Mouse (Mus musculus) myocyte (in vitro differentiated cells): ENCODE measurements at regions not wholly inside any gene's neighbourhood (a gene's known extent, or its start where the extent isn't known, plus 50 kb on each side); places are given as distances from the start of the nearest gene placed in this dataset.

Source experiments
- H3K27me3 ChIP-seq: one replicate; pipeline ENCODE4 v1.6.1; 2011; ENCODE audit not compliant: control insufficient read depth, insufficient read depth, insufficient read length
- H3K36me3 ChIP-seq: one replicate; pipeline ENCODE4 v1.6.1; 2011; ENCODE audit not compliant: control insufficient read depth, insufficient read depth
- H3K4me2 ChIP-seq: one replicate; pipeline ENCODE4 v1.6.1; 2011; ENCODE audit warnings: low read depth, control low read depth
- H3K4me3 ChIP-seq: one replicate; pipeline ENCODE4 v1.5.1; 2011; ENCODE audit warnings: mild to moderate bottlenecking, control low read depth, moderate library complexity
- H3K79me2 ChIP-seq: one replicate; pipeline ENCODE4 v1.6.1; 2011; ENCODE audit not compliant: control insufficient read depth, insufficient read depth
- H3ac ChIP-seq: one replicate; pipeline ENCODE4 v1.6.1; 2011; ENCODE audit not compliant: control insufficient read depth, insufficient read length
- CEBPB ChIP-seq: IDR thresholded peaks from 2 replicates; pipeline ENCODE4 v1.6.1; 2011; ENCODE audit warnings: mild to moderate bottlenecking, moderate library complexity; ENCODE audit not compliant: poor library complexity, insufficient read depth, severe bottlenecking
- E2F4 ChIP-seq: IDR thresholded peaks from one replicate; pipeline ENCODE4 v1.6.1; 2011; ENCODE audit warnings: mild to moderate bottlenecking, control low read depth, moderate library complexity; ENCODE audit not compliant: insufficient read depth
- MAX ChIP-seq: IDR thresholded peaks from one replicate; pipeline ENCODE4 v1.6.1; 2011; ENCODE audit warnings: low read depth, mild to moderate bottlenecking, control low read depth
- MYOD1 ChIP-seq, 3 experiments: IDR thresholded peaks; one replicate each; pipeline ENCODE4 v1.6.1; 2011; ENCODE audit warnings: control low read depth in 2 of 3, low read depth in 2 of 3, mild to moderate bottlenecking in 2 of 3, moderate library complexity in 1 of 3; ENCODE audit not compliant: insufficient read length in 2 of 3, control insufficient read depth in 1 of 3
- MYOG ChIP-seq, 3 experiments: IDR thresholded peaks; one replicate each; pipeline ENCODE4 v1.6.1; 2011; ENCODE audit warnings: control low read depth in 2 of 3, low read depth in 2 of 3, mild to moderate bottlenecking in 2 of 3; ENCODE audit not compliant: insufficient read length in 2 of 3, control insufficient read depth in 1 of 3, insufficient read depth in 1 of 3
- POLR2A ChIP-seq: IDR thresholded peaks from one replicate; pipeline ENCODE4 v1.6.1; 2011; ENCODE audit warnings: low read depth, mild to moderate bottlenecking, control low read depth, moderate library complexity; ENCODE audit not compliant: insufficient read length
- POLR2AphosphoS2 ChIP-seq: IDR thresholded peaks from one replicate; pipeline ENCODE4 v1.6.1; 2011; ENCODE audit warnings: low read depth, control low read depth; ENCODE audit not compliant: insufficient read length
- REST ChIP-seq: IDR thresholded peaks from one replicate; pipeline ENCODE4 v1.6.1; 2011; ENCODE audit warnings: mild to moderate bottlenecking, control low read depth, moderate library complexity; ENCODE audit not compliant: insufficient read depth, insufficient read length
- SRF ChIP-seq: IDR thresholded peaks from one replicate; pipeline ENCODE4 v1.6.1; 2011; ENCODE audit warnings: low read depth; ENCODE audit not compliant: control insufficient read depth, insufficient read length
- TCF12 ChIP-seq: IDR thresholded peaks from one replicate; pipeline ENCODE4 v1.6.1; 2011; ENCODE audit warnings: mild to moderate bottlenecking, control low read depth; ENCODE audit not compliant: poor library complexity, insufficient read depth, severe bottlenecking
- TCF3 ChIP-seq: IDR thresholded peaks from one replicate; pipeline ENCODE4 v1.6.1; 2011; ENCODE audit warnings: low read depth, control low read depth; ENCODE audit not compliant: insufficient read length
- USF1 ChIP-seq: IDR thresholded peaks from one replicate; pipeline ENCODE4 v1.6.1; 2011; ENCODE audit warnings: low read depth, mild to moderate bottlenecking, control low read depth, moderate library complexity

DNA sequence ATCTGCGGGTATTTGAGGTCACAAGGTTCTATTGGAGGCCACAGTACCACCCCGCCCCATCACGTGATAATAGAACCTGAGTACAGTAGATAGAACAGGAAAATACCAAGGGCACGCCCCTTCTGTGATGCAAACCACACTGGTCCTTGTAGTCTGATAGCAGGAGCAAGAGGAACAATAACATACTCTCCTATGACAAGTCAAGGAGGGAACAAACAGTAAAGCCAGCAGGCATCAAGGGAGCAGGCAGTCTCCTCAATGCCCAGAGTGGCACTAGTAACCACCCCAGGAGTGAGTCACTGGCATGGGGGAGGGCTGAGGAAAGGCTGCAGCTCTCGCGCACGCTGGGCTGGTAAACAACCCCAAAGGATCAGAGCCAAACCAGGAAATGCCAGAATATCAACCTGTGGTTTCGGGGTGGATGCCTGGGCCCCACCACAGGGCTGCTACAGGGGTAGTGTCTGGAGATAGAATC lies 150.5 kb upstream of the Tmc1 start:
- TF ChIP-seq POLR2A, result peak; percentile 58
- TF ChIP-seq REST, result no peak
- no peak for TF ChIP-seq TCF3
- TF ChIP-seq MYOD1 (IDR thresholded peaks at IDR 0.05; ENCODE audit: control insufficient read depth in 1 of 3, insufficient read length in 2 of 3, low read depth in 2 of 3), result peak in 2 of 3 experiments; percentile 35 to 77
- no peak for TF ChIP-seq TCF12
- TF ChIP-seq MYOG (IDR thresholded peaks at IDR 0.05; ENCODE audit: control insufficient read depth in 1 of 3, insufficient read depth in 1 of 3, insufficient read length in 2 of 3, low read depth in 2 of 3), result peak in 2 of 3 experiments; percentile 22 to 82
- 0 out of 2 replicates have a peak, but pooled peaks have one; percentile 1 for TF ChIP-seq CEBPB
- TF ChIP-seq USF1, result peak; percentile 97
- peak; percentile 71 for TF ChIP-seq MAX
- no peak overlapping the region for H3ac ChIP-seq
- H3K27me3 ChIP-seq, result no peaks in the 10 kb centered on the region
- peak overlapping the region; percentile 98 for H3K4me2 ChIP-seq
- no peaks in the 10 kb centered on the region for H3K36me3 ChIP-seq
- peak overlapping the region; percentile 16 for H3K4me3 ChIP-seq
- H3K79me2 ChIP-seq, result no peaks in the 10 kb centered on the region

DNA sequence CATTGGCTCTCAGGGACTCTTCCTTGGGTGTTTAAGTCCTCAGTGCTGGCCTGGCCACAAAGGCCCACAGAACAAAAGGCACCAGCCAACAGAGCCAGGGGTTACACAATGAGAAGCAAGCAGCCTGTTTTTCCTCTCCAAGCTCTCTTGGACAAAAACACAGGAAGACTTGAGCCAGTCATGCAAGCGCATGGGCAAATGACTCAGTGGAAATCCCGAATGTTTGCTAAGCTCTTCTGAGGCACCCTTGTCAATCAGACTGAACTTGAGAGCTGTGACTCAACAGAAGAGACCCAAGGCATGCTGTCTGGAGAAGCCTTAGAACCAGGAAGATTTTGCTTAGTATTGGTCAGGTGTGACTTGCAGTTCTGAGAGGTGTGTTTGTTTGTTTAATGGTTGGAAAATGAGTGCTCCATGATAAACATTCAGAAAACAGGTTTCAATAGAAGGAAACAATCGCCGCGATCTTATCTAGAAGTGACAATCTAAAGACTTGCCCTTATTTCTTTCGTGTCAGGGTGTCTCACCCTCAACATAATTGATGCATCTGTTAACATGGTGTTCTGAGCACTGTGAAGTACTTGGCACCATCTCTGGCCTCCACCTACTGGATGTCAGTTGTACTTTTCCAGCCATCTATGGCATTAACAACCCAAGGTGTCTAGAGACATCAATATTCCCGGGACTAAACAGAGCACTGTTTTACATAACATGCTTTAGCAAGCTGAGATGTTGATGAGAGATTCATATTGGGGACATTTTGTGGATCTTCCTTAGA lies 124.0 kb upstream of the Tmc1 start:
- no peaks in the 10 kb centered on the region for H3K27me3 ChIP-seq
- H3K4me3 ChIP-seq, result no peak overlapping the region
- no peak overlapping the region for H3K4me2 ChIP-seq
- H3K79me2 ChIP-seq, result no peaks in the 10 kb centered on the region
- no peak overlapping the region for H3ac ChIP-seq
- TF ChIP-seq CEBPB (no peak), MYOG (IDR thresholded peaks at IDR 0.05; ENCODE audit: control insufficient read depth in 1 of 3, insufficient read depth in 1 of 3, insufficient read length in 2 of 3, low read depth in 2 of 3) (no peak), SRF (no peak), E2F4 (no peak), USF1 (no peak), REST (no peak), TCF3 (no peak), MYOD1 (IDR thresholded peaks at IDR 0.05; ENCODE audit: control insufficient read depth in 1 of 3, insufficient read length in 2 of 3, low read depth in 2 of 3) (no peak), MAX (no peak), POLR2A (no peak), POLR2AphosphoS2 (no peak), TCF12 (no peak)
- no peaks in the 10 kb centered on the region for H3K36me3 ChIP-seq

DNA sequence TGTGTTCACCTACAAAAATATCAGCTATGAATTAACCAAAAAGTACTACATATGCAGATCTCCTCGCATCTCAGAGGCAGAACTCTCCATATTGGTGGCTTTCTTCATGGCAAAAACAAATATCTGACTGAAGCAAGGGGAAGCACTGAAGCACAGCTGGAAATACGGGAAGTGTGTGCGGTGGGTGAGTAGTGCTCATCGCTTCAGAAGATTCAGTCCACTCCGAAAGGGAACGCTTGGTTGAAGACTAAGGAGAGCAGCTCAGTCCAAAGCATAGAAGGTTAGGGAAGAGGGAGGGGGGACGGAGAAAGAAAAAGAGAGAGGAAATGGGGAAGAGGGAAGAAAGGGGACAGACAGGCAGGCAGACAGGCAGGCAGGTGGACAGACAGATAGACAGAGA lies 114.4 kb upstream of the Tmc1 start:
- TF ChIP-seq TCF12 (no peak), POLR2A (no peak)
- H3K4me2 ChIP-seq, result no peak overlapping the region
- no peaks in the 10 kb centered on the region for H3K27me3 ChIP-seq
- no peak overlapping the region for H3ac ChIP-seq
- H3K36me3 ChIP-seq, result no peaks in the 10 kb centered on the region
- H3K4me3 ChIP-seq, result no peak overlapping the region
- H3K79me2 ChIP-seq, result no peaks in the 10 kb centered on the region

DNA sequence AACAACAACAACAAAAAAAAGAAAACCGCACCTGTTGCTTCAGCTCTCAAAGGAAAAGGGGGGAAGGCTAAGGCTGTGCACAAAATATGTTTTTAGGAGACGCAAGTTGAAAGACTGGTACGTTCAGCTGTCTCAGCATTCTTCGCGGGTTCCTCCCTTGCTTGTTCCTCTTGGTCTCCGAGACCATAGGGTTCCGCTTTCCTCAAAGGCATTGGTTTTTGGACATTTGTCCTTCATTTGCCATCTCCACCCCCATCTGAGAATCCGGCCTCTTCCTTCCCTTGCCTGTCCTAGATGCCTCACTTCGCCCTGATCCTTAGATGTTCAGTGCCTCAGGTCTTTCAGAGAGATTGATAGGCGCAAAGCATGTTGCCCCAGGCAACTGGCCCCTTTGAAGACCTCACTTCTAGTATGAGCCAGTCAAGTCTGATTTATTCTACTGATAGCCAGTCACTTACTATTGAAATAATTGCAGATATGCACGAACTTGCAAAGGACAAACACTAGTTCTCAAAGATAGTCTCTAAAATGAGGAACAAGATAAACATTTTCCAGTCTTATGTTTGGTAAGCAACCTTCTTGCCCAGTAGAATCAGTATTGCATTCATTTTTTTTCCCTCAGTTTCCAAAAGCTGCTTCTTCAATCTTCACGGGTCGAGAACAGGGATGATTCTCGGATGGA lies 112.6 kb upstream of the Tmc1 start:
- Histone ChIP-seq H3K27me3 (no peaks in the 10 kb centered on the region), H3K36me3 (no peaks in the 10 kb centered on the region), H3K4me2 (no peak overlapping the region), H3ac (no peak overlapping the region), H3K79me2 (no peaks in the 10 kb centered on the region), H3K4me3 (no peak overlapping the region)
- TF ChIP-seq CEBPB (no peak), MYOG (IDR thresholded peaks at IDR 0.05; ENCODE audit: control insufficient read depth in 1 of 3, insufficient read depth in 1 of 3, insufficient read length in 2 of 3, low read depth in 2 of 3) (no peak), SRF (no peak), MAX (no peak), POLR2A (no peak), TCF3 (no peak), TCF12 (no peak), MYOD1 (IDR thresholded peaks at IDR 0.05; ENCODE audit: control insufficient read depth in 1 of 3, insufficient read length in 2 of 3, low read depth in 2 of 3) (no peak), USF1 (no peak), POLR2AphosphoS2 (no peak), REST (no peak), E2F4 (no peak)

DNA sequence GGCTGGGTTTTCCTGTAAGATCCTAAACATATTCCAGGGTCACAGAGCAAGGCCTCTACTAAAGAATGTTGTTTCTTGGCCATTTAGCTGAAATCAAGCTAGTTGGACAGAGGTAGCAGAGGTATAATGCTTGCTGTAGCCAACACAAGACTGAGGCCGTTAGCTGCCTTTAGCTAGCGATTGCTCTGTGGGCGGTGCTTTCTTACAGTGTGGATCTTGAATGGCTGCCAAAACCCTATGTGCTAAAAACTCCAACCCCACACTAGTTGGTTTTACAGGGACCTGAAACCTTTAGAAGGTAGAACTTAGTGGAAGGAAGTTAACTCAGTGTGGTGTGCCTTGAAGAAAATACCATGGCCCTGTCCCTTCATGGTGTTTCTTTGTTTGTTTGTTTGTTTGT lies 110.9 kb upstream of the Tmc1 start:
- no peaks in the 10 kb centered on the region for H3K27me3 ChIP-seq
- no peaks in the 10 kb centered on the region for H3K79me2 ChIP-seq
- TF ChIP-seq POLR2A (no peak), TCF12 (no peak), E2F4 (no peak), USF1 (no peak), POLR2AphosphoS2 (no peak), TCF3 (no peak), MAX (no peak), MYOD1 (IDR thresholded peaks at IDR 0.05; ENCODE audit: control insufficient read depth in 1 of 3, insufficient read length in 2 of 3, low read depth in 2 of 3) (no peak), REST (no peak), SRF (no peak), MYOG (IDR thresholded peaks at IDR 0.05; ENCODE audit: control insufficient read depth in 1 of 3, insufficient read depth in 1 of 3, insufficient read length in 2 of 3, low read depth in 2 of 3) (no peak), CEBPB (no peak)
- H3K4me2 ChIP-seq, result no peak overlapping the region
- H3K4me3 ChIP-seq, result no peak overlapping the region
- no peaks in the 10 kb centered on the region for H3K36me3 ChIP-seq
- no peak overlapping the region for H3ac ChIP-seq
